Mouse (Mus musculus) forebrain, postnatal 0 days (tissue): ENCODE data around the gene Meis1. TPM values are rescaled to one million over a fixed set of nuclear protein-coding genes. Genes with fewer than 3 reads are reported as not detected.
A peak's percentile ranks its signal among the peaks of the same experiment; 100 is the strongest.

Experiments
- ATAC-seq: fragments of 200-750 bp; cut with Nextera tagmentation; 2 replicates; pipeline ENCODE4 v1.8.0; 2017; ENCODE audit warnings: mild to moderate bottlenecking, moderate library complexity
- DNase-seq: peaks from one replicate; pipeline ENCODE4 v3.0.0-alpha.2; 2015
- H3K27ac ChIP-seq: fragments of 300-500 bp; sonication (generic); 2 replicates; pipeline ENCODE4 v1.5.1; 2014; ENCODE audit warnings: low read depth, mild to moderate bottlenecking, antibody characterized with exemption, low read length, moderate library complexity, mixed read lengths
- H3K27me3 ChIP-seq: fragments of 300-500 bp; sonication (generic); 2 replicates; pipeline ENCODE4 v1.6.1; 2014; ENCODE audit warnings: mild to moderate bottlenecking, low read length, mixed read lengths; ENCODE audit not compliant: insufficient read depth
- H3K36me3 ChIP-seq: fragments of 300-500 bp; sonication (generic); 2 replicates; pipeline ENCODE4 v1.6.1; 2014; ENCODE audit warnings: mild to moderate bottlenecking, moderate library complexity; ENCODE audit not compliant: insufficient read depth
- H3K4me1 ChIP-seq: fragments of 300-500 bp; sonication (generic); 2 replicates; pipeline ENCODE4 v1.6.1; 2014; ENCODE audit warnings: antibody characterized with exemption; ENCODE audit not compliant: insufficient read depth
- H3K4me2 ChIP-seq: fragments of 300-500 bp; sonication (generic); 2 replicates; pipeline ENCODE4 v1.6.1; 2014; ENCODE audit warnings: low read depth, mild to moderate bottlenecking, moderate library complexity
- H3K4me3 ChIP-seq: fragments of 300-500 bp; sonication (generic); 2 replicates; pipeline ENCODE4 v1.5.1; 2014; ENCODE audit warnings: low read depth, low read length, mixed read lengths
- H3K9ac ChIP-seq: fragments of 300-500 bp; sonication (generic); 2 replicates; pipeline ENCODE4 v1.6.1; 2014; ENCODE audit warnings: mild to moderate bottlenecking
- H3K9me3 ChIP-seq: fragments of 300-500 bp; sonication (generic); 2 replicates; pipeline ENCODE4 v1.6.1; 2016; ENCODE audit warnings: low read length
- CTCF ChIP-seq: sonication (generic); IDR thresholded peaks from 2 replicates; pipeline ENCODE4 v1.5.1; 2016; ENCODE audit warnings: antibody characterized with exemption, control low read depth, low read depth
- WGBS: fragments of 180-500 bp; shearing (Covaris S2); extraction: QIAGEN DNeasy Blood & Tissue Kit; methylation state at CpG from one replicate; pipeline ENCODE4 v1.1.7; 2014; 5-methylcytosine and 5-hydroxymethylcytosine counted together
- polyA plus RNA-seq: library from polyadenylated mRNA; unstranded; fragments of >200 nt; fragmentation: Nextera tagmentation; extraction: Ambion mirVana; gene quantifications from 2 replicates; pipeline ENCODE4 v1.2.1, GENCODE M21; 2015
- total RNA-seq: library from RNA; depleted of rRNA; stranded (reverse); fragments of >200 nt; gene quantifications from 2 replicates; pipeline ENCODE4 v1.2.3, GENCODE M21; 2014

The Meis1 gene
- total and polyA plus RNA-seq, 2 experiments from 2014 or later, result 12.5 to 16.9 TPM

GRCm38 (mm10) chr11:19009536-19010395, 9.0 kb downstream of the Meis1 start:
- Histone ChIP-seq H3K36me3 (no peaks in the 10 kb centered on the region), H3K4me3 (no peak overlapping the region), H3K27ac (no peak overlapping the region), H3K4me2 (peak overlapping the region; percentile 4; the same call in 1 of the 2 replicates), H3K4me1 (0 out of 2 replicates have a peak, but pooled peaks cover 1% of the 10 kb centered on the region), H3K9me3 (no peaks in the 10 kb centered on the region), H3K27me3 (peaks cover 14% of the 10 kb centered on the region), H3K9ac (no peak overlapping the region)
- no peak for ATAC-seq
- WGBS, result 47% methylated on average over 17 of the region's 17 CpGs
- no peak for DNase-seq
- no peak for TF ChIP-seq CTCF

GRCm38 (mm10) chr11:19008610-19009384, 10.0 kb downstream of the Meis1 start:
- Histone ChIP-seq H3K4me2 (no peak overlapping the region), H3K27me3 (peaks cover 14% of the 10 kb centered on the region), H3K4me3 (no peak overlapping the region), H3K27ac (no peak overlapping the region), H3K9me3 (no peaks in the 10 kb centered on the region), H3K4me1 (no peaks in the 10 kb centered on the region), H3K9ac (no peak overlapping the region), H3K36me3 (no peaks in the 10 kb centered on the region)
- no peak for DNase-seq
- no peak for TF ChIP-seq CTCF
- ATAC-seq, result no peak
- 52% methylated on average over 13 of the region's 13 CpGs for WGBS

GRCm38 (mm10) chr11:19007541-19008424, 11.0 kb downstream of the Meis1 start:
- Histone ChIP-seq H3K27me3 (peaks cover 14% of the 10 kb centered on the region), H3K36me3 (no peaks in the 10 kb centered on the region), H3K27ac (no peak overlapping the region), H3K4me2 (peak overlapping the region; percentile 38), H3K9me3 (no peaks in the 10 kb centered on the region), H3K9ac (no peak overlapping the region), H3K4me1 (no peaks in the 10 kb centered on the region), H3K4me3 (peak overlapping the region; percentile 18)
- 30% methylated on average over 45 of the region's 45 CpGs for WGBS
- peak; percentile 29; the same call in 1 of the 2 replicates for TF ChIP-seq CTCF
- no peak; the same call in 1 of the 2 replicates for ATAC-seq
- no peak for DNase-seq

DNA sequence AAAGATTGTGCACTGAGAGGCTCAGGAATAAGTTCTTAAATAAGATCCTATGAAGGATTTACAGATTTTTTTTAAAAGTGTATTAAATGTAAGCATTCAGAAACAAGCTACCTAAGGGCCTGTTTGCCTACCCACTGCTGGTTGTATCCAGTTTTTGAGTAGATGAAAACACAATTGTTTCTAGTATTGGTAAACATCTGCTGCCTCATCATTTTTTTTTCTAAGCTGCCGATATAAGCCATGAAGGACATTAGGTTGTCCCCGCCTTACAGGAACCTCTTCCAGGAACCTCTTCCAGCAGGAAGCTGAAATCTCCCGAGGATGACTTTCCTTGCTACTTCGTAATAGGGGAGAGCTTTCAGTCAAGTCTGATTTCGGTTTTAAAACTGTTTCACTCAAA, 11.7 kb downstream of the Meis1 start:
- H3K36me3 ChIP-seq, result no peaks in the 10 kb centered on the region
- no peak overlapping the region for H3K4me2 ChIP-seq
- 53% methylated on average over 5 of the region's 5 CpGs for whole genome bisulfite sequencing
- H3K27me3 ChIP-seq, result peaks cover 14% of the 10 kb centered on the region
- H3K9me3 ChIP-seq, result no peaks in the 10 kb centered on the region
- no peaks in the 10 kb centered on the region for H3K4me1 ChIP-seq
- no peak for DNase-seq
- no peak for TF ChIP-seq CTCF
- no peak for ATAC-seq
- no peak overlapping the region for H3K27ac ChIP-seq
- H3K9ac ChIP-seq, result no peak overlapping the region
- no peak overlapping the region for H3K4me3 ChIP-seq

- Histone ChIP-seq H3K4me2 (no peak overlapping the region), H3K9ac (no peak overlapping the region), H3K36me3 (no peaks in the 10 kb centered on the region), H3K4me1 (no peaks in the 10 kb centered on the region), H3K9me3 (no peaks in the 10 kb centered on the region), H3K27ac (no peak overlapping the region), H3K27me3 (peaks cover 14% of the 10 kb centered on the region), H3K4me3 (no peak overlapping the region)
- ATAC-seq (no peak), DNase-seq (no peak)
- 40% methylated on average over 3 of the region's 3 CpGs for WGBS
- no peak for TF ChIP-seq CTCF
Measured at GRCm38 (mm10) chr11:19005913-19006693, 12.7 kb downstream of the Meis1 start.
